Mouse (Mus musculus) cortical plate, adult 2 months (tissue): ENCODE data around the gene Tgif1.

Experiments used
- CTCF ChIP-seq: fragments of 200-500 bp; IDR thresholded peaks from 2 replicates; pipeline ENCODE4 v1.5.1; 2011; ENCODE audit warnings: mild to moderate bottlenecking, control low read depth, low read length; ENCODE audit not compliant: insufficient read depth; ENCODE audit errors: extremely low read depth
- POLR2A ChIP-seq: fragments of 200-500 bp; IDR thresholded peaks from 2 replicates; pipeline ENCODE4 v1.6.1; 2011; ENCODE audit warnings: mild to moderate bottlenecking, low read length, control low read depth; ENCODE audit not compliant: insufficient read depth; ENCODE audit errors: extremely low read depth

GRCm38 (mm10) chr17:70848511-70849398 lies 4.6 kb downstream of the Tgif1 start:
- TF ChIP-seq POLR2A (no peak), CTCF (no peak)
